Mouse (Mus musculus) liver, postnatal 0 days (tissue): Measurements from ENCODE around the gene Mybbp1a.

Experiments
- CTCF ChIP-seq: sonication (generic); IDR thresholded peaks from 2 replicates; pipeline ENCODE4 v1.5.1; 2016; ENCODE audit warnings: antibody characterized with exemption, low read depth
- EP300 ChIP-seq: IDR thresholded peaks from 2 replicates; pipeline ENCODE4 v1.6.1; 2016; ENCODE audit warnings: antibody characterized with exemption, low read depth, mild to moderate bottlenecking

- TF ChIP-seq CTCF (no peak), EP300 (no peak)
Measured at GRCm38 (mm10) chr11:72481313-72481712, 40.2 kb downstream of the Mybbp1a start.
